Mouse (Mus musculus): ENCODE measurements at regions not wholly inside any gene's neighbourhood (a gene's known extent, or its start where the extent isn't known, plus 50 kb on each side); places are given as distances from the start of the nearest gene placed in this dataset.

DNA sequence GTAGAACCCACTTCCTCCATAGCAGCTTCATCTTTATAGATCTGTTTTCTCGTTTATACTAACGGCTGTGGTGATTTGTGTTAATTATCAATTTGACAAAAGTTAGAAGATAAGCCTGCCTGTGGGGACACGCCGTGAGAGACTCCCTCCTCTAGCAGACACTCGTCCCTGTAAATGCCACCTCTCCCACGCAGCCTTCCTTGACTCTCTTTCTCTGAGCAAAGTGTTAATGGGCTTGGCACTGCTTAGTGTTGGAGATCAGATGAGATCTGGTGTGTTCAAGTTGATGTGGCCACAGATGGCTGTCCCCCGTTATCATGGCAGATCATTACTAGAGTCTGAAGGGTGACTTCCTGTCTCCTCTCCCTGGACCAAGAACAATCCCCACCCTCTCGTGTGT lies 113.1 kb downstream of the Plxna1 start:
- TF ChIP-seq CTCF (IDR thresholded peaks at IDR 0.05; ENCODE audit: extremely low read depth, insufficient read depth, low read length) (no peak), POLR2A (IDR thresholded peaks at IDR 0.05; ENCODE audit: extremely low read depth, insufficient read depth, low read length) (no peak)

All from cortical plate, adult 2 months (tissue).